Mouse (Mus musculus) MEL (cell line): ENCODE measurements around the gene Hmg20b. TPM values are rescaled to one million over a fixed set of nuclear protein-coding genes. Genes with fewer than 3 reads are reported as not detected.

Source experiments
- DNase-seq: peaks from one replicate; pipeline ENCODE4 v3.0.0; 2011; ENCODE audit warnings: low read depth, low spot score
- H3K27ac ChIP-seq: 2 replicates; pipeline ENCODE4 v1.5.1; 2012; ENCODE audit warnings: low read depth, mild to moderate bottlenecking, control low read depth, low read length, moderate library complexity; ENCODE audit not compliant: control insufficient read depth
- H3K27me3 ChIP-seq, 2 experiments: fragments of 150-350 bp in 1 of 2; sonication (generic) in 1 of 2; 2 replicates each; pipeline ENCODE4 v1.6.1; 2012; ENCODE audit warnings: low read length in 2 of 2, mild to moderate bottlenecking in 2 of 2, improper control_type of control experiment in 1 of 2, moderate library complexity in 1 of 2; ENCODE audit not compliant: insufficient read depth in 2 of 2, control insufficient read depth in 1 of 2
- H3K36me3 ChIP-seq, 2 experiments: 2 replicates each; pipeline ENCODE4 v1.6.1; 2012 to 2014; ENCODE audit warnings: low read length in 2 of 2, improper control_type of control experiment in 1 of 2, inconsistent platforms in 1 of 2, mild to moderate bottlenecking in 1 of 2; ENCODE audit not compliant: insufficient read depth in 2 of 2, control insufficient read depth in 1 of 2
- H3K4me1 ChIP-seq, 2 experiments: fragments of 150-350 bp in 1 of 2; sonication (generic) in 1 of 2; 2 replicates each; pipeline ENCODE4 v1.6.1; 2012; ENCODE audit warnings: low read length in 2 of 2, improper control_type of control experiment in 1 of 2, mild to moderate bottlenecking in 1 of 2; ENCODE audit not compliant: insufficient read depth in 2 of 2, control insufficient read depth in 1 of 2
- H3K4me3 ChIP-seq, 2 experiments: fragments of 150-350 bp in 1 of 2; sonication (generic) in 1 of 2; 2 replicates each; pipeline ENCODE4 v1.5.1; 2012; ENCODE audit warnings: low read depth in 2 of 2, low read length in 2 of 2, mild to moderate bottlenecking in 2 of 2, moderate library complexity in 2 of 2, control low read depth in 1 of 2, improper control_type of control experiment in 1 of 2; ENCODE audit not compliant: control insufficient read depth in 1 of 2, insufficient read depth in 1 of 2
- H3K79me2 ChIP-seq: 2 replicates; pipeline ENCODE4 v1.6.1; 2012; ENCODE audit warnings: mild to moderate bottlenecking, low read length, moderate library complexity; ENCODE audit not compliant: control insufficient read depth, poor library complexity, insufficient read depth
- H3K9ac ChIP-seq: 2 replicates; pipeline ENCODE4 v1.6.1; 2012; ENCODE audit warnings: low read depth, mild to moderate bottlenecking, control low read depth, low read length, moderate library complexity; ENCODE audit not compliant: control insufficient read depth, poor library complexity, severe bottlenecking
- H3K9me3 ChIP-seq: fragments of 150-350 bp; sonication (generic); replicated peaks from 2 replicates; pipeline ENCODE4 v1.6.1; 2012; ENCODE audit warnings: mild to moderate bottlenecking, low read length, improper control_type of control experiment, moderate library complexity; ENCODE audit not compliant: insufficient read depth
- BHLHE40 ChIP-seq: IDR thresholded peaks from 2 replicates; pipeline ENCODE4 v1.6.1; 2012; ENCODE audit warnings: low read depth, mild to moderate bottlenecking, inconsistent platforms, low read length, improper control_type of control experiment, borderline replicate concordance
- CHD1 ChIP-seq: IDR thresholded peaks from 2 replicates; pipeline ENCODE4 v1.6.1; 2012; ENCODE audit warnings: low read depth, mild to moderate bottlenecking, inconsistent platforms, low read length, improper control_type of control experiment
- CTCF ChIP-seq, 3 experiments: IDR thresholded peaks in 2 of 3; conservative IDR thresholded peaks in 1 of 3; 2 replicates each; pipeline ENCODE4 v1.5.1; 2011 to 2012; ENCODE audit warnings: low read length in 3 of 3, low read depth in 2 of 3, mild to moderate bottlenecking in 2 of 3, improper control_type of control experiment in 1 of 3, inconsistent platforms in 1 of 3, mixed read lengths in 1 of 3, moderate library complexity in 1 of 3; ENCODE audit not compliant: control insufficient read depth in 1 of 3, insufficient read depth in 1 of 3, poor library complexity in 1 of 3, severe bottlenecking in 1 of 3
- E2F4 ChIP-seq: IDR thresholded peaks from 2 replicates; pipeline ENCODE4 v1.6.1; 2011; ENCODE audit warnings: low read depth, low read length, improper control_type of control experiment, borderline replicate concordance
- ELF1 ChIP-seq: IDR thresholded peaks from 2 replicates; pipeline ENCODE4 v1.6.1; 2014; ENCODE audit warnings: low read depth, mild to moderate bottlenecking, inconsistent platforms, low read length, improper control_type of control experiment, moderate library complexity
- EP300 ChIP-seq, 2 experiments: IDR thresholded peaks; 2 replicates each; pipeline ENCODE4 v1.6.1; 2011; ENCODE audit warnings: improper control_type of control experiment in 2 of 2, low read length in 2 of 2, low read depth in 1 of 2, mild to moderate bottlenecking in 1 of 2
- ETS1 ChIP-seq: IDR thresholded peaks from 2 replicates; pipeline ENCODE4 v1.6.1; 2012; ENCODE audit warnings: low read depth, mild to moderate bottlenecking, inconsistent platforms, low read length, improper control_type of control experiment, moderate library complexity
- GABPA ChIP-seq: IDR thresholded peaks from 2 replicates; pipeline ENCODE4 v1.6.1; 2012; ENCODE audit warnings: low read depth, mild to moderate bottlenecking, inconsistent platforms, low read length, improper control_type of control experiment, moderate library complexity
- GATA1 ChIP-seq: IDR thresholded peaks from 2 replicates; pipeline ENCODE4 v1.6.1; 2011; ENCODE audit warnings: low read depth, low read length, improper control_type of control experiment
- HCFC1 ChIP-seq: IDR thresholded peaks from 2 replicates; pipeline ENCODE4 v1.6.1; 2012; ENCODE audit warnings: low read depth, mild to moderate bottlenecking, inconsistent platforms, low read length, improper control_type of control experiment, moderate library complexity
- JUND ChIP-seq: IDR thresholded peaks from 2 replicates; pipeline ENCODE4 v1.6.1; 2011; ENCODE audit warnings: low read depth, mild to moderate bottlenecking, improper control_type of control experiment, low read length
- KAT2A ChIP-seq: conservative IDR thresholded peaks from 2 replicates; pipeline ENCODE4 v1.6.1; 2012; ENCODE audit warnings: low read depth, low read length, improper control_type of control experiment, inconsistent platforms
- MAFK ChIP-seq: IDR thresholded peaks from 2 replicates; pipeline ENCODE4 v1.6.1; 2011; ENCODE audit warnings: low read depth, mild to moderate bottlenecking, low read length, improper control_type of control experiment, borderline replicate concordance
- MXI1 ChIP-seq: IDR thresholded peaks from 2 replicates; pipeline ENCODE4 v1.6.1; 2011; ENCODE audit warnings: mild to moderate bottlenecking, low read depth, low read length, improper control_type of control experiment
- MYB ChIP-seq: IDR thresholded peaks from 2 replicates; pipeline ENCODE4 v1.6.1; 2011; ENCODE audit warnings: mild to moderate bottlenecking, low read depth, low read length, improper control_type of control experiment
- MYC ChIP-seq: IDR thresholded peaks from 2 replicates; pipeline ENCODE4 v1.6.1; 2011; ENCODE audit warnings: low read depth, mild to moderate bottlenecking, low read length, improper control_type of control experiment, moderate library complexity
- NRF1 ChIP-seq: IDR thresholded peaks from 2 replicates; pipeline ENCODE4 v1.6.1; 2014; ENCODE audit warnings: low read depth, mild to moderate bottlenecking, inconsistent platforms, low read length, improper control_type of control experiment, moderate library complexity; ENCODE audit not compliant: poor library complexity, insufficient read depth, severe bottlenecking
- POLR2A ChIP-seq, 2 experiments: IDR thresholded peaks; 2 replicates each; pipeline ENCODE4 v1.6.1; 2011 to 2012; ENCODE audit warnings: low read length in 2 of 2, mild to moderate bottlenecking in 2 of 2, control low read depth in 1 of 2, improper control_type of control experiment in 1 of 2, low read depth in 1 of 2, moderate library complexity in 1 of 2; ENCODE audit not compliant: control insufficient read depth in 1 of 2, insufficient read depth in 1 of 2, poor library complexity in 1 of 2
- RCOR1 ChIP-seq: IDR thresholded peaks from 2 replicates; pipeline ENCODE4 v1.6.1; 2012; ENCODE audit warnings: low read depth, mild to moderate bottlenecking, inconsistent platforms, low read length, improper control_type of control experiment
- SIN3A ChIP-seq: IDR thresholded peaks from 2 replicates; pipeline ENCODE4 v1.6.1; 2012; ENCODE audit warnings: low read length, improper control_type of control experiment, inconsistent platforms
- TBP ChIP-seq: IDR thresholded peaks from 2 replicates; pipeline ENCODE4 v1.8.0; 2011; ENCODE audit warnings: low read depth, low read length, improper control_type of control experiment
- TCF12 ChIP-seq: IDR thresholded peaks from 2 replicates; pipeline ENCODE4 v1.6.1; 2014; ENCODE audit warnings: low read depth, mild to moderate bottlenecking, inconsistent platforms, low read length, improper control_type of control experiment, moderate library complexity
- USF1 ChIP-seq: IDR thresholded peaks from 2 replicates; pipeline ENCODE4 v1.6.1; 2014; ENCODE audit warnings: low read depth, mild to moderate bottlenecking, inconsistent platforms, low read length, improper control_type of control experiment, moderate library complexity
- ZKSCAN1 ChIP-seq: IDR thresholded peaks from 2 replicates; pipeline ENCODE4 v1.6.1; 2012; ENCODE audit warnings: low read depth, mild to moderate bottlenecking, inconsistent platforms, low read length, improper control_type of control experiment, moderate library complexity
- ZMIZ1 ChIP-seq: IDR thresholded peaks from 2 replicates; pipeline ENCODE4 v1.6.1; 2012; ENCODE audit warnings: low read depth, mild to moderate bottlenecking, inconsistent platforms, low read length, improper control_type of control experiment, moderate library complexity
- ZNF384 ChIP-seq: IDR thresholded peaks from 2 replicates; pipeline ENCODE4 v1.6.1; 2012; ENCODE audit warnings: low read depth, mild to moderate bottlenecking, inconsistent platforms, low read length, improper control_type of control experiment
- polyA plus RNA-seq, 2 experiments: library from polyadenylated mRNA; stranded (reverse) in 1 of 2; unstranded in 1 of 2; fragments of >175 nt in 1 of 2; fragments of >200 nt in 1 of 2; gene quantifications; 2 replicates each; pipeline versions ENCODE4 v1.2.1 to v1.2.4; 2012; ENCODE audit warnings: low replicate concordance in 2 of 2, low read depth in 1 of 2; ENCODE audit not compliant: insufficient read length in 2 of 2, insufficient read depth in 1 of 2, missing spikeins in 1 of 2
- total RNA-seq: library from RNA; depleted of rRNA; stranded (reverse); fragments of 300-350 nt; gene quantifications from 2 replicates; pipeline ENCODE4 v1.2.3, GENCODE M21; 2012

Gene Hmg20b
- total and polyA plus RNA-seq, 3 experiments = 27.0 to 92.7 TPM; not detected in 1

GRCm38 (mm10) chr10:81325176-81325575 lies 25.1 kb downstream of the Hmg20b start (continued):
- TF ChIP-seq KAT2A = no peak

DNA sequence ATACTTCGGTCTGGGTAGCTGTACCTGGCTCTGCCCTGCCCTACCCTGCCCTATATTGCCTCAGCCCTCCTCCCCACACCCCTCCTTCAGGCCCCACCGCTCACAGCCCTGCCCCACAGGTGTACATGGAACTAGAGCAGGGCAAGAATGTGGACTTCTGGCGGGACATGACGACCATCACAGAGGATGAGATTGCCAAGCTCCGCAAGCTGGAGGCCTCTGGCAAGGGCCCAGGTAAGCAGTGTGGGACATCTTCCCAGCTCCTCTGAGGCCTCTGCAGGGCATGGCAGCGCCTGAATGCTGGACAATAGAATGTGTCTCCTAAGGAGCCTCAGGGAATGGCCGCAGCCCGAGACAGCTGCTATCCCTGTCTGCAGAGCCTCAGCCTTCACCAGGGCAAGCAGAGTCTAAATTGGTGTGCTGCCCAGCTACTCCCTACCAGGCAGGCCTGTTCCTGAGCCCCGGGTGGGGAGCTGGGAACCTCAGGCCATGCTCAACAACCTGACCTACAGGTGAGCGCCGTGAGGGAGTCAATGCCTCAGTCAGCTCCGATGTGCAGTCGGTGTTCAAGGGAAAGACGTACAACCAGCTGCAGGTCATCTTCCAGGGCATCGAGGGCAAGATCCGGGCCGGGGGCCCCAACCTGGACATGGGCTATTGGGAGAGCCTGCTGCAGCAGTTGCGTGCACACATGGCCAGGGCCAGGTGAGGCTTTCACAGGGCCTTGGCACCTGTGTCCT lies 26.3 kb downstream of the Hmg20b start:
- TF ChIP-seq EP300 (IDR thresholded peaks at IDR 0.05; ENCODE audit: low read depth in 1 of 2, low read length in 2 of 2) (no peak), ETS1 (no peak), GATA1 (no peak), RCOR1 (no peak), JUND (no peak), ZMIZ1 (no peak), ELF1 (no peak), GABPA (no peak), TCF12 (no peak), BHLHE40 (no peak), E2F4 (no peak)
- no peak for DNase-seq
- Histone ChIP-seq H3K9ac (no peak overlapping the region), H3K36me3 (peaks cover 2 to 4% of the 10 kb centered on the region in 2 experiments; a peak in 2 of 4 replicates), H3K4me1 (peaks cover 0 to 7% of the 10 kb centered on the region in 2 experiments; a peak in 3 of 4 replicates), H3K27me3 (no peaks in the 10 kb centered on the region), H3K79me2 (peaks cover 20% of the 10 kb centered on the region), H3K4me3 (no peak overlapping the region), H3K27ac (no peak overlapping the region), H3K9me3 (no peaks in the 10 kb centered on the region)

GRCm38 (mm10) chr10:81323141-81323775 lies 27.0 kb downstream of the Hmg20b start:
- TF ChIP-seq ZKSCAN1 (no peak), JUND (no peak), E2F4 (no peak), MAFK (no peak), MYB (no peak), HCFC1 (no peak), CTCF (IDR thresholded peaks at IDR 0.05 in 2 of 3, conservative IDR thresholded peaks at IDR 0.05 in 1 of 3; ENCODE audit: control insufficient read depth in 1 of 3, insufficient read depth in 1 of 3, low read depth in 2 of 3, low read length in 3 of 3, poor library complexity in 1 of 3, severe bottlenecking in 1 of 3) (no peak), MXI1 (no peak), ELF1 (no peak), CHD1 (no peak), SIN3A (no peak), MYC (no peak), NRF1 (no peak), ZNF384 (no peak), USF1 (no peak), TBP (no peak), POLR2A (IDR thresholded peaks at IDR 0.05; ENCODE audit: control insufficient read depth in 1 of 2, insufficient read depth in 1 of 2, low read depth in 1 of 2, low read length in 2 of 2, poor library complexity in 1 of 2) (no peak)
- Histone ChIP-seq H3K9me3 (no peaks in the 10 kb centered on the region), H3K4me1 (peaks cover 0 to 12% of the 10 kb centered on the region in 2 experiments; a peak in 3 of 4 replicates), H3K36me3 (peaks cover 2 to 6% of the 10 kb centered on the region in 2 experiments; a peak in 2 of 4 replicates), H3K4me3 (no peak overlapping the region), H3K27ac (no peak overlapping the region), H3K79me2 (peaks cover 20% of the 10 kb centered on the region), H3K9ac (no peak overlapping the region), H3K27me3 (no peaks in the 10 kb centered on the region)
- no peak for DNase-seq
